Mouse (Mus musculus): ENCODE results near the gene Gdf9. TPM values are rescaled to one million over a fixed set of nuclear protein-coding genes. Genes with fewer than 3 reads are reported as not detected.

Gdf9 gene
- polyA plus RNA-seq, 1 experiment = 4.3 TPM

- DNase-seq (ENCODE audit: low read depth) = no peak
- TF ChIP-seq POLR2A (IDR thresholded peaks at IDR 0.05; ENCODE audit: borderline replicate concordance, extremely low read depth, insufficient read depth, insufficient read length, poor library complexity, severe bottlenecking) (no peak), CTCF (IDR thresholded peaks at IDR 0.05; ENCODE audit: borderline replicate concordance, extremely low read depth, insufficient read depth, insufficient read length) (no peak)
These were observed 2.7 kb upstream of the Gdf9 start for GRCm38 (mm10) chr11:53427993-53428715.

- no peak for TF ChIP-seq POLR2A (IDR thresholded peaks at IDR 0.05; ENCODE audit: borderline replicate concordance, extremely low read depth, insufficient read depth, insufficient read length, poor library complexity, severe bottlenecking)
- TF ChIP-seq CTCF (IDR thresholded peaks at IDR 0.05; ENCODE audit: borderline replicate concordance, extremely low read depth, insufficient read depth, insufficient read length) = no peak
- no peak for DNase-seq (ENCODE audit: low read depth)
These were observed 2.1 kb upstream of the Gdf9 start for GRCm38 (mm10) chr11:53428716-53429057.

GRCm38 (mm10) chr11:53429182-53429581, 1.6 kb upstream of the Gdf9 start:
- DNase-seq (ENCODE audit: low read depth) = no peak
- TF ChIP-seq POLR2A (IDR thresholded peaks at IDR 0.05; ENCODE audit: borderline replicate concordance, extremely low read depth, insufficient read depth, insufficient read length, poor library complexity, severe bottlenecking) (no peak), CTCF (IDR thresholded peaks at IDR 0.05; ENCODE audit: borderline replicate concordance, extremely low read depth, insufficient read depth, insufficient read length) (no peak)

DNA sequence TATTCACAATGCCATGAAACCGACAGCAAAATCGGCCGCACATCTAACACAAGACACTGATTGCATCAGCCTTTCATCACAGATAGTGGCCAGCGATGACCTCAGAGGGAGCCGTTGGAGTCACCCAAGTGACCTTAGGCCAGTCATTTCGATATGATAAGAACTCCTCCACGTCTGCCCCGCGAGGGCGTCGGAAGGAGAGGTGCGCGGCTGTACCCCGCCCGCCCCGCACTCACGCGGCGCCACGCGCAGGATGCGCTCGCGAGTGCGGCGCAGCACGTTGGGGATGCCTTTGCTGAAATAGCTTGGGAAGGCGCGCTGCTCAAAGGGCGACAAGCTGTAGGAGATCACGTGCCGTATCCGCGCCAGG, 538 bp upstream of the Gdf9 start:
- TF ChIP-seq CTCF (IDR thresholded peaks at IDR 0.05; ENCODE audit: borderline replicate concordance, extremely low read depth, insufficient read depth, insufficient read length) (no peak), POLR2A (IDR thresholded peaks at IDR 0.05; ENCODE audit: borderline replicate concordance, extremely low read depth, insufficient read depth, insufficient read length, poor library complexity, severe bottlenecking) (no peak)
- DNase-seq (ENCODE audit: low read depth) = no peak

DNA sequence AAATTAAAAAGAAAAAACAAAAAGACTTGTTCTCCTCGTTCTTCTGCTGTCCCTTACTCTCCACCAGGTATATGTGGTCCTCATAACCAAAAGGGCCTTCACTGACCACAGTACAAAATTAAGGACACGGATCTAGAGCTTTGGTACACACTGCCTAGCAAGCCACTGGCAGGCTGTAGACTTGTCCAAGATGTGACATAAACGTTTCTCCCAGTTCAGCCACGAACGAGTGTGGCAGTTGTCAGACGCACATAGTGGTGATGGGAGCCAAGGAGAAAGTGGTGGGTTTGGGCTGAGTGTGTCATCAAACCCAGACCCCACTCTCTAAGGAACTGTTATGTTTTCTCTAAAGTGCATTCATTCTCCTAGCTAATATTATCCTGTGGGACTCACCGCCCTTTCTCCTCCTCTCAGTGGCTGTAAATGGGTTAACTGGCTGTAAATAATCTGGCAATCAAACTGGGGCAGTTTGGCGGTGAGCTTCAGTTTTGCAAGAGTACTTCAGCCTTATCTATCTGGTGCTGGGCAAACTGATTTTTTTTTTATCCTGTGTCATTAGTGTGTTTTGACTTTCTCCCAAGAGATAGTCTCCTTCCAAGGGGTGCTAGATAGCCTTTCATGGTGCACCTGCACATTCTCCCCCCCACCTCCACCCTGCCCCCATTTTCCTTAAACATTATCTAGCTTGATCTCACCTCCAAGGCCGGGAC, 679 bp downstream of the Gdf9 start:
- no peak for DNase-seq (ENCODE audit: low read depth)
- TF ChIP-seq CTCF (IDR thresholded peaks at IDR 0.05; ENCODE audit: borderline replicate concordance, extremely low read depth, insufficient read depth, insufficient read length) (no peak), POLR2A (IDR thresholded peaks at IDR 0.05; ENCODE audit: borderline replicate concordance, extremely low read depth, insufficient read depth, insufficient read length, poor library complexity, severe bottlenecking) (no peak)

DNA sequence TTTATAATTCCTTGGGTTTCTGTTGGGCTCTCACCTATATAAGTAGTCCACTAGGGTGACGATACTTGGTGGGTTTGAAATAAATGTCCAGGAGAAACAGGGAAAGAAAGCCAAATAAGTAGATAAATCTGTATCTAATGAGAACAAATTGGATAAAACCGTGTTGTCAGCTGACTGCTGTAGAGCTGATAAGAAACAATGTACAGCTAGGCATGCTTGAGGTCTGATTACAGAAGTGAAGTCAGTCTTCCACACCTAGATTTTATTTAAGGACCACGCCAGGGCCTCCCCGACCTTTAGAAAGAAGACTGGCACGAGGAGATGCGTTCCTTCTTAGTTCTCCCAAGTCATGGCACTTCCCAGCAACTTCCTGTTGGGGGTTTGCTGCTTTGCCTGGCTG, 2.2 kb downstream of the Gdf9 start:
- DNase-seq (ENCODE audit: low read depth) = no peak
- TF ChIP-seq POLR2A (IDR thresholded peaks at IDR 0.05; ENCODE audit: borderline replicate concordance, extremely low read depth, insufficient read depth, insufficient read length, poor library complexity, severe bottlenecking) = no peak
- no peak for TF ChIP-seq CTCF (IDR thresholded peaks at IDR 0.05; ENCODE audit: borderline replicate concordance, extremely low read depth, insufficient read depth, insufficient read length)

DNA sequence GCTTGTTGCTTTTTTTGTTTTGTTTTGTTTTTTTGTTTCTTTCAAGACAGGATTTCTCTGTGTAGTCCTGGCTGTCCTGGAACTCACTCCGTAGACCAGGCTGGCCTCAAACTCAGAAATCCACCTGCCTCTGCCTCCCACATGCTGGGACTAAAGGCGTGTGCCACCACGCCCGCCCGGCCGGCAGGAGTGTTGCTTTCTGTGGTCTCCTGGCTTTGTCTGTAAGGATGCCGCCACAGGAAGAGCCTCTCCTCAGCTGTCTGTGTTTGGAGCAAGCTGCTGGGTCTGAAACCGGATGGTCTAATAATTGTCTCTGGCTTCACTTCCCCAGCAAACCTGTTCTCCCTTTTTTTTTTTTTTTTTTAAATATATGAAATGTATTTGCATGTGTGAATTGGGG, 4.7 kb downstream of the Gdf9 start:
- TF ChIP-seq CTCF (IDR thresholded peaks at IDR 0.05; ENCODE audit: borderline replicate concordance, extremely low read depth, insufficient read depth, insufficient read length) = no peak
- no peak for TF ChIP-seq POLR2A (IDR thresholded peaks at IDR 0.05; ENCODE audit: borderline replicate concordance, extremely low read depth, insufficient read depth, insufficient read length, poor library complexity, severe bottlenecking)
- no peak for DNase-seq (ENCODE audit: low read depth)

GRCm38 (mm10) chr11:53436338-53436737, 5.5 kb downstream of the Gdf9 start:
- no peak for DNase-seq (ENCODE audit: low read depth)
- TF ChIP-seq CTCF (IDR thresholded peaks at IDR 0.05; ENCODE audit: borderline replicate concordance, extremely low read depth, insufficient read depth, insufficient read length) = no peak
- TF ChIP-seq POLR2A (IDR thresholded peaks at IDR 0.05; ENCODE audit: borderline replicate concordance, extremely low read depth, insufficient read depth, insufficient read length, poor library complexity, severe bottlenecking) = no peak

- TF ChIP-seq POLR2A (IDR thresholded peaks at IDR 0.05; ENCODE audit: borderline replicate concordance, extremely low read depth, insufficient read depth, insufficient read length, poor library complexity, severe bottlenecking) (no peak), CTCF (IDR thresholded peaks at IDR 0.05; ENCODE audit: borderline replicate concordance, extremely low read depth, insufficient read depth, insufficient read length) (no peak)
- DNase-seq (ENCODE audit: low read depth) = no peak
These were observed 11.1 kb downstream of the Gdf9 start for GRCm38 (mm10) chr11:53441921-53442320.

- TF ChIP-seq CTCF (IDR thresholded peaks at IDR 0.05; ENCODE audit: borderline replicate concordance, extremely low read depth, insufficient read depth, insufficient read length) (no peak), POLR2A (IDR thresholded peaks at IDR 0.05; ENCODE audit: borderline replicate concordance, extremely low read depth, insufficient read depth, insufficient read length, poor library complexity, severe bottlenecking) (no peak)
- DNase-seq (ENCODE audit: low read depth) = no peak
These were observed 13.0 kb downstream of the Gdf9 start for GRCm38 (mm10) chr11:53443861-53444260.

GRCm38 (mm10) chr11:53445562-53445961, 14.7 kb downstream of the Gdf9 start:
- TF ChIP-seq POLR2A (IDR thresholded peaks at IDR 0.05; ENCODE audit: borderline replicate concordance, extremely low read depth, insufficient read depth, insufficient read length, poor library complexity, severe bottlenecking) (no peak), CTCF (IDR thresholded peaks at IDR 0.05; ENCODE audit: borderline replicate concordance, extremely low read depth, insufficient read depth, insufficient read length) (no peak)
- DNase-seq (ENCODE audit: low read depth) = no peak

- DNase-seq (ENCODE audit: low read depth) = no peak
These were observed 15.4 kb downstream of the Gdf9 start for GRCm38 (mm10) chr11:53446183-53446582.

More at GRCm38 (mm10) chr11:53446183-53446582, 15.4 kb downstream of the Gdf9 start:
- no peak for TF ChIP-seq CTCF (IDR thresholded peaks at IDR 0.05; ENCODE audit: borderline replicate concordance, extremely low read depth, insufficient read depth, insufficient read length)
- no peak for TF ChIP-seq POLR2A (IDR thresholded peaks at IDR 0.05; ENCODE audit: borderline replicate concordance, extremely low read depth, insufficient read depth, insufficient read length, poor library complexity, severe bottlenecking)

All from brain, embryonic 14.5 days (tissue).